Mouse (Mus musculus): Measurements from ENCODE around the gene Rhbdl1.

GRCm38 (mm10) chr17:25823452-25823851, 13.6 kb downstream of the Rhbdl1 start, which contains the start of gene Wdr24:
- no peak for TF ChIP-seq CTCF (IDR thresholded peaks at IDR 0.05)
- TF ChIP-seq EP300 (IDR thresholded peaks at IDR 0.05) = no peak

All from lung, postnatal 0 days (tissue).